Mouse (Mus musculus) layer of hippocampus, adult 9-11 months (tissue): ENCODE results near the gene Rab11fip4.

Experiments
- DNase-seq: peaks from one replicate; pipeline ENCODE4 v3.0.0; 2022

The Rab11fip4 gene

GRCm38 (mm10) chr11:79746552-79747102, 155.6 kb downstream of the Rab11fip4 start:
- no peak for DNase-seq
